In the genomic region with DNA sequence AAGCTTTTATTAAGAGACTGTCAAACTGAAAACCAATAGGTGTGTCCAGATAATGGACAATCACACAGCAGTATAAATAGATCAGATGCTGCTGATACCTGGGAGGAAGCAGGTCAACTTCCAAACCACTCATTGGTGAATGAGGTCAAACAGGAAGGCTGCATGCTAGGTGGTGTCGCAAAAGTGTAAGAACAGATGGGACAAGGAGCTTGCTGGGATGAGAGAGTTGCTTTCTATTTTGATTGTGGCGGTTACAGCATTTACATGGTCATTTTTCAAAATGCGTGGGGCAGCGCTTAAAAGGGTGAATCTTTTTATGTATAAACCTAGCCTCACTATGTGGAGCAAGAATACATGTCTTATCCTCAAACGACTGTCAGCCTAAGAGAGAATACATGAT, we compare ENCODE assay signal across 13 mouse cellular contexts.
"Had no signal": no experiment of that assay in that cellular context is flagged by ENCODE, and none has a peak within 500 bp of the region (broad histone marks: within the 10 kb centered on the region; RNA-seq: fewer than 3 reads in every experiment).

No protein-coding gene starts in this region.

- DNase-seq: lung, adult 18-20 months; lung, embryonic 14.5 days; lung, postnatal 10 days; lung, postnatal 4 days; midbrain, embryonic 14.5 days; retina, postnatal 1 day; right cerebral cortex, adult 18-20 months; right cerebral cortex, postnatal 25 days; right cerebral cortex, postnatal 4 days; spleen, adult 18-20 months; thymus, adult 18-20 months; thymus, postnatal 14 days; thymus, postnatal 36 days had no signal
